Mouse (Mus musculus): ENCODE measurements around the gene Rpl36al. TPM values are rescaled to one million over a fixed set of nuclear protein-coding genes. Genes with fewer than 3 reads are reported as not detected.
A peak's percentile ranks its signal among the peaks of the same experiment; 100 is the strongest.

Rpl36al gene
- polyA plus RNA-seq, 1 experiment from 2014 or later = 629 TPM

GRCm38 (mm10) chr12:69157107-69157506 is 26.8 kb downstream of the Rpl36al start:
- Histone ChIP-seq H3K4me2 (replicated peaks; ENCODE audit: low read depth, low read length) (no peak overlapping the region), H3K27ac (ENCODE audit: low read length) (no peak overlapping the region)
- ATAC-seq (ENCODE audit: insufficient number of reproducible peaks, insufficient read depth, low FRiP score, low read depth) = no peak

GRCm38 (mm10) chr12:69156436-69156835 is 27.4 kb downstream of the Rpl36al start:
- 0 out of 2 replicates have a peak, but pooled peaks cover 4% of the 10 kb centered on the region for H3K4me1 ChIP-seq (ENCODE audit: control insufficient read depth, insufficient read depth, low read length)
- WGBS = 82% methylated on average over 4 of the region's 4 CpGs
- peaks cover 18% of the 10 kb centered on the region for H3K36me3 ChIP-seq (ENCODE audit: control insufficient read depth, insufficient read depth, low read length)
- no peak overlapping the region for H3K4me3 ChIP-seq (ENCODE audit: low read depth, low read length)
- no peak overlapping the region for H3K9ac ChIP-seq (replicated peaks; ENCODE audit: low read depth, low read length)
- no peaks in the 10 kb centered on the region for H3K9me3 ChIP-seq (ENCODE audit: control insufficient read depth, low read depth, low read length)
- H3K27me3 ChIP-seq (ENCODE audit: control insufficient read depth, insufficient read depth, low read length) = no peaks in the 10 kb centered on the region
- ATAC-seq (ENCODE audit: insufficient number of reproducible peaks, insufficient read depth, low FRiP score, low read depth) = no peak
- H3K27ac ChIP-seq (ENCODE audit: low read length) = no peak overlapping the region
- no peak overlapping the region for H3K4me2 ChIP-seq (replicated peaks; ENCODE audit: low read depth, low read length)

More at GRCm38 (mm10) chr12:69157107-69157506, 26.8 kb downstream of the Rpl36al start:
- peaks cover 18% of the 10 kb centered on the region for H3K36me3 ChIP-seq (ENCODE audit: control insufficient read depth, insufficient read depth, low read length)
- H3K9ac ChIP-seq (replicated peaks; ENCODE audit: low read depth, low read length) = no peak overlapping the region
- no peaks in the 10 kb centered on the region for H3K27me3 ChIP-seq (ENCODE audit: control insufficient read depth, insufficient read depth, low read length)
- no peak overlapping the region for H3K4me3 ChIP-seq (ENCODE audit: low read depth, low read length)
- no peaks in the 10 kb centered on the region for H3K9me3 ChIP-seq (ENCODE audit: control insufficient read depth, low read depth, low read length)
- WGBS = 96% methylated on average over 2 of the region's 2 CpGs
- 0 out of 2 replicates have a peak, but pooled peaks cover 4% of the 10 kb centered on the region for H3K4me1 ChIP-seq (ENCODE audit: control insufficient read depth, insufficient read depth, low read length)

GRCm38 (mm10) chr12:69155923-69156322 is 28.0 kb downstream of the Rpl36al start:
- H3K4me2 ChIP-seq (replicated peaks; ENCODE audit: low read depth, low read length) = no peak overlapping the region
- no peak for ATAC-seq (ENCODE audit: insufficient number of reproducible peaks, insufficient read depth, low FRiP score, low read depth)
- peaks cover 18% of the 10 kb centered on the region for H3K36me3 ChIP-seq (ENCODE audit: control insufficient read depth, insufficient read depth, low read length)
- H3K27ac ChIP-seq (ENCODE audit: low read length) = no peak overlapping the region
- 78% methylated on average over 2 of the region's 2 CpGs for WGBS
- no peaks in the 10 kb centered on the region for H3K9me3 ChIP-seq (ENCODE audit: control insufficient read depth, low read depth, low read length)
- 0 out of 2 replicates have a peak, but pooled peaks cover 4% of the 10 kb centered on the region for H3K4me1 ChIP-seq (ENCODE audit: control insufficient read depth, insufficient read depth, low read length)
- H3K4me3 ChIP-seq (ENCODE audit: low read depth, low read length) = no peak overlapping the region
- H3K27me3 ChIP-seq (ENCODE audit: control insufficient read depth, insufficient read depth, low read length) = no peaks in the 10 kb centered on the region
- H3K9ac ChIP-seq (replicated peaks; ENCODE audit: low read depth, low read length) = no peak overlapping the region

- Histone ChIP-seq H3K4me3 (ENCODE audit: low read depth, low read length) (no peak overlapping the region), H3K9me3 (ENCODE audit: control insufficient read depth, low read depth, low read length) (no peaks in the 10 kb centered on the region), H3K27me3 (ENCODE audit: control insufficient read depth, insufficient read depth, low read length) (no peaks in the 10 kb centered on the region), H3K4me1 (ENCODE audit: control insufficient read depth, insufficient read depth, low read length) (no peaks in the 10 kb centered on the region), H3K4me2 (replicated peaks; ENCODE audit: low read depth, low read length) (no peak overlapping the region), H3K9ac (replicated peaks; ENCODE audit: low read depth, low read length) (no peak overlapping the region), H3K36me3 (ENCODE audit: control insufficient read depth, insufficient read depth, low read length) (no peaks in the 10 kb centered on the region), H3K27ac (ENCODE audit: low read length) (no peak overlapping the region)
- WGBS = 63% methylated on average over 13 of the region's 13 CpGs
- no peak for ATAC-seq (ENCODE audit: insufficient number of reproducible peaks, insufficient read depth, low FRiP score, low read depth)
These were observed 33.8 kb downstream of the Rpl36al start for GRCm38 (mm10) chr12:69150049-69150448.

- no peak for ATAC-seq (ENCODE audit: insufficient number of reproducible peaks, insufficient read depth, low FRiP score, low read depth)
- no peak overlapping the region for H3K4me3 ChIP-seq (ENCODE audit: low read depth, low read length)
- no peak overlapping the region for H3K9ac ChIP-seq (replicated peaks; ENCODE audit: low read depth, low read length)
- no peaks in the 10 kb centered on the region for H3K4me1 ChIP-seq (ENCODE audit: control insufficient read depth, insufficient read depth, low read length)
- no peaks in the 10 kb centered on the region for H3K36me3 ChIP-seq (ENCODE audit: control insufficient read depth, insufficient read depth, low read length)
- 91% methylated on average over 5 of the region's 5 CpGs for WGBS
- H3K27me3 ChIP-seq (ENCODE audit: control insufficient read depth, insufficient read depth, low read length) = no peaks in the 10 kb centered on the region
- no peak overlapping the region for H3K27ac ChIP-seq (ENCODE audit: low read length)
- no peak overlapping the region for H3K4me2 ChIP-seq (replicated peaks; ENCODE audit: low read depth, low read length)
- no peaks in the 10 kb centered on the region for H3K9me3 ChIP-seq (ENCODE audit: control insufficient read depth, low read depth, low read length)
These were observed 36.6 kb downstream of the Rpl36al start for GRCm38 (mm10) chr12:69147166-69147735.

GRCm38 (mm10) chr12:69143460-69143859 is 40.4 kb downstream of the Rpl36al start:
- Histone ChIP-seq H3K9ac (replicated peaks; ENCODE audit: low read depth, low read length) (no peak overlapping the region), H3K27ac (ENCODE audit: low read length) (no peak overlapping the region), H3K4me2 (replicated peaks; ENCODE audit: low read depth, low read length) (no peak overlapping the region), H3K4me3 (ENCODE audit: low read depth, low read length) (no peak overlapping the region), H3K9me3 (ENCODE audit: control insufficient read depth, low read depth, low read length) (no peaks in the 10 kb centered on the region), H3K27me3 (ENCODE audit: control insufficient read depth, insufficient read depth, low read length) (no peaks in the 10 kb centered on the region), H3K4me1 (ENCODE audit: control insufficient read depth, insufficient read depth, low read length) (no peaks in the 10 kb centered on the region), H3K36me3 (ENCODE audit: control insufficient read depth, insufficient read depth, low read length) (no peaks in the 10 kb centered on the region)
- no peak for ATAC-seq (ENCODE audit: insufficient number of reproducible peaks, insufficient read depth, low FRiP score, low read depth)
- WGBS = 69% methylated on average over 6 of the region's 6 CpGs

GRCm38 (mm10) chr12:69139841-69140240 is 44.0 kb downstream of the Rpl36al start:
- H3K4me3 ChIP-seq (ENCODE audit: low read depth, low read length) = no peak overlapping the region
- no peaks in the 10 kb centered on the region for H3K9me3 ChIP-seq (ENCODE audit: control insufficient read depth, low read depth, low read length)
- no peaks in the 10 kb centered on the region for H3K36me3 ChIP-seq (ENCODE audit: control insufficient read depth, insufficient read depth, low read length)
- H3K4me2 ChIP-seq (replicated peaks; ENCODE audit: low read depth, low read length) = no peak overlapping the region
- H3K4me1 ChIP-seq (ENCODE audit: control insufficient read depth, insufficient read depth, low read length) = no peaks in the 10 kb centered on the region
- H3K27ac ChIP-seq (ENCODE audit: low read length) = no peak overlapping the region
- H3K9ac ChIP-seq (replicated peaks; ENCODE audit: low read depth, low read length) = no peak overlapping the region
- no peaks in the 10 kb centered on the region for H3K27me3 ChIP-seq (ENCODE audit: control insufficient read depth, insufficient read depth, low read length)
- 90% methylated on average over 7 of the region's 7 CpGs for WGBS
- ATAC-seq (ENCODE audit: insufficient number of reproducible peaks, insufficient read depth, low FRiP score, low read depth) = peak; percentile 53; the same call in 1 of the 2 replicates

- no peak overlapping the region for H3K4me2 ChIP-seq (replicated peaks; ENCODE audit: low read depth, low read length)
- 88% methylated on average over 3 of the region's 3 CpGs for WGBS
- no peak overlapping the region for H3K9ac ChIP-seq (replicated peaks; ENCODE audit: low read depth, low read length)
- H3K9me3 ChIP-seq (ENCODE audit: control insufficient read depth, low read depth, low read length) = no peaks in the 10 kb centered on the region
- no peaks in the 10 kb centered on the region for H3K27me3 ChIP-seq (ENCODE audit: control insufficient read depth, insufficient read depth, low read length)
- H3K27ac ChIP-seq (ENCODE audit: low read length) = no peak overlapping the region
- H3K4me1 ChIP-seq (ENCODE audit: control insufficient read depth, insufficient read depth, low read length) = no peaks in the 10 kb centered on the region
- ATAC-seq (ENCODE audit: insufficient number of reproducible peaks, insufficient read depth, low FRiP score, low read depth) = no peak
- no peak overlapping the region for H3K4me3 ChIP-seq (ENCODE audit: low read depth, low read length)
- no peaks in the 10 kb centered on the region for H3K36me3 ChIP-seq (ENCODE audit: control insufficient read depth, insufficient read depth, low read length)
These were observed 44.7 kb downstream of the Rpl36al start for GRCm38 (mm10) chr12:69139201-69139600.

Data from stomach, embryonic 14.5 days (tissue).